18 mouse cellular contexts compared by ENCODE assay signal in genomic region chr8:46995931-46996664, GRCm38 (mm10). TPM values are rescaled to one million over a fixed set of nuclear protein-coding genes. Genes with fewer than 3 reads are reported as not detected.
DNase-seq lines count a peak whose midpoint lies in the region; ATAC-seq lines count a peak whose summit lies in the region.
"Had no signal": no experiment of that assay in that cellular context is flagged by ENCODE, and none has a peak within 500 bp of the region (broad histone marks: within the 10 kb centered on the region; RNA-seq: fewer than 3 reads in every experiment).

No protein-coding gene starts in this region.

- peak; percentile 67 for ATAC-seq in frontal cortex, adult (ENCODE audit: low TSS enrichment)
- ATAC-seq: activated CD4-positive, CD25-positive, alpha-beta regulatory T cell, adult 4 months; forebrain, embryonic 15.5 days; hindbrain, postnatal 0 days; intestine, embryonic 15.5 days had no signal

- no peak for DNase-seq in frontal cortex, postnatal 10 days (ENCODE audit: low spot score in 2 of 2)
- DNase-seq in right cerebral cortex, adult 18-20 months, result peak; percentile 12
- no peak for DNase-seq in right cerebral cortex, postnatal 36 days (ENCODE audit: low spot score in 2 of 2)
- peak; percentile 27 for DNase-seq in brain, adult 2 months (ENCODE audit: low read depth, low spot score)
- peak; percentile 33 for DNase-seq in mesoderm, embryonic 11.5 days (ENCODE audit: low read depth, low spot score)
- DNase-seq in spleen, adult 18-20 months, result no peak
- DNase-seq in layer of hippocampus, postnatal 10 days (ENCODE audit: low spot score in 2 of 2), result no peak
- DNase-seq: adrenal gland, postnatal 14 days; cerebellum, adult 2 months; cerebellum, postnatal 10 days; gastrocnemius, postnatal 14 days; heart, postnatal 10 days had no signal

RNA-seq across cellular contexts. Expression of gene Enpp6, which starts 9.4 kb away (rescaled TPM):
- 10 to 100 TPM; 14.1 to 14.5 TPM for total RNA-seq in layer of hippocampus, postnatal 10 days (2021)
- total RNA-seq: hematopoietic stem cell, adult 5-6 weeks had no signal

Comparison
In these comparisons a context has a peak if more than half of its experiments do, and no peak if none do; other contexts are left out.
1. DNase-seq: peak in right cerebral cortex, adult 18-20 months (single experiment), brain, adult 2 months (single experiment) and mesoderm, embryonic 11.5 days (single experiment); none in frontal cortex, postnatal 10 days (0 of 2), right cerebral cortex, postnatal 36 days (0 of 2), spleen, adult 18-20 months (0 of 2) and layer of hippocampus, postnatal 10 days (0 of 2).